Mouse (Mus musculus) liver, embryonic 12.5 days (tissue): ENCODE results near the gene Zdhhc24. TPM values are rescaled to one million over a fixed set of nuclear protein-coding genes. Genes with fewer than 3 reads are reported as not detected.

Experiments
- ATAC-seq: fragments of 200-750 bp; cut with Nextera tagmentation; 2 replicates; pipeline ENCODE4 v1.8.0; 2017; ENCODE audit warnings: moderate number of reproducible peaks, mild to moderate bottlenecking, moderate library complexity
- H3K27ac ChIP-seq: fragments of 300-500 bp; sonication (generic); 2 replicates; pipeline ENCODE4 v1.5.1; 2016; ENCODE audit warnings: mild to moderate bottlenecking
- H3K27me3 ChIP-seq: fragments of 300-500 bp; sonication (generic); replicated peaks from 2 replicates; pipeline ENCODE4 v1.6.1; 2016; ENCODE audit warnings: mild to moderate bottlenecking, moderate library complexity
- H3K36me3 ChIP-seq: fragments of 300-500 bp; sonication (generic); 2 replicates; pipeline ENCODE4 v1.6.1; 2016; ENCODE audit warnings: mild to moderate bottlenecking, moderate library complexity
- H3K4me1 ChIP-seq: fragments of 300-500 bp; sonication (generic); 2 replicates; pipeline ENCODE4 v1.6.1; 2016
- H3K4me2 ChIP-seq: fragments of 300-500 bp; sonication (generic); 2 replicates; pipeline ENCODE4 v1.6.1; 2016; ENCODE audit warnings: mild to moderate bottlenecking, moderate library complexity
- H3K4me3 ChIP-seq: fragments of 300-500 bp; sonication (generic); 2 replicates; pipeline ENCODE4 v1.5.1; 2016; ENCODE audit warnings: mild to moderate bottlenecking, moderate library complexity
- H3K9ac ChIP-seq: fragments of 300-500 bp; sonication (generic); 2 replicates; pipeline ENCODE4 v1.6.1; 2016; ENCODE audit warnings: mild to moderate bottlenecking, moderate library complexity
- H3K9me3 ChIP-seq: fragments of 300-500 bp; sonication (generic); replicated peaks from 2 replicates; pipeline ENCODE4 v1.6.1; 2016; ENCODE audit warnings: mild to moderate bottlenecking, moderate library complexity
- WGBS: fragments of 180-500 bp; shearing (Covaris S2); methylation state at CpG from one replicate; pipeline ENCODE4 v1.1.7; 2016; ENCODE audit not compliant: insufficient replicate concordance; 5-methylcytosine and 5-hydroxymethylcytosine counted together
- polyA plus RNA-seq: library from polyadenylated mRNA; unstranded; fragments of >200 nt; fragmentation: Nextera tagmentation; extraction: Ambion mirVana; gene quantifications from 2 replicates; pipeline ENCODE4 v1.2.1, GENCODE M21; 2016

Gene Zdhhc24
- polyA plus RNA-seq, 1 experiment from 2014 or later: 15.9 TPM

DNA sequence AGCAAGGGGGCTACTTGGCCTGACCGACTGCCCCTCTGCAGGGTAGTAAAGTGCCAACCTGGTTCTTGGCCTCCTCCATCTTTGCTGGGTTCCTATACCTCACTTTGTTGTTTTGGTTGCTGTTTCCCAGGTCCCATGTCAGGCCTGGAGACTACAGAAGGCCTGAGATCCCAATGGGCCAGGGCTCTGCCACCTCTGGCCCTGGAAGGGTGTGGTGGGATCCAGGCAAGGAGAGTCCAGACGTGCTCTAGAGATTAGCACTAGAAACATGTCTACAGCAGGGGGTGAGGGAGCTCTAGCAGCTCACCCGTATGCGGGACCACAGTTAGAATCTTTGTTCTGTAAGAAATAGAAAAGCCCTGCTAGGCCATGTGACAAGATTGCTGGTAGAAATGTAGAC lies 5.5 kb downstream of the Zdhhc24 start:
- H3K27ac ChIP-seq: peak overlapping the region; percentile 73
- H3K4me3 ChIP-seq: no peak overlapping the region
- H3K4me1 ChIP-seq: peaks cover 54% of the 10 kb centered on the region
- H3K9ac ChIP-seq: peak overlapping the region; percentile 47
- peak; percentile 91 for ATAC-seq
- peak overlapping the region; percentile 30 for H3K4me2 ChIP-seq
- WGBS: 47% methylated on average over 4 of the region's 4 CpGs
- H3K36me3 ChIP-seq: peaks cover 51% of the 10 kb centered on the region
- H3K9me3 ChIP-seq: no peaks in the 10 kb centered on the region
- H3K27me3 ChIP-seq: no peaks in the 10 kb centered on the region

DNA sequence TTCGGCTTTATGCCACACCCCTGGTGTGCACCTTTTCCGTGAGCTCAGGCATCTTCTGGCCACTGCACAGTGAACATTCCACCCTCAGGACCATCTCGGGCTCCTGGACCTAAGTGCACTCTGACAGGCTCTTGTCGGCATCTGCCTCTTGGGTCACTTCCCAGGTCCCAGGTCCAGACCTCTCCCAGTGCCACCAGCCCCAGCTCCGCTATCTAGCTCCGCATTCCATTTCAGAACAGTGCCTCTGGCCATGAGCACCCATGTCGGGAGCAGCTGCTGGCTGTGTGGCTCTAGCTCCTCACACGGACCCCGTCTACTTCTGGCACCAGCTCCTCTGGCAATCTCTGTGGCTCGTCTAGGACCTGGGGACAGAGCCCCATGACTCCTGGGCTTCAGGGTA lies 11.3 kb downstream of the Zdhhc24 start:
- no peak overlapping the region for H3K9ac ChIP-seq
- peaks cover 13% of the 10 kb centered on the region for H3K27me3 ChIP-seq
- H3K36me3 ChIP-seq: 0 out of 2 replicates have a peak, but pooled peaks cover 5% of the 10 kb centered on the region
- peaks cover 36% of the 10 kb centered on the region for H3K4me1 ChIP-seq
- H3K9me3 ChIP-seq: no peaks in the 10 kb centered on the region
- ATAC-seq: no peak
- H3K4me3 ChIP-seq: no peak overlapping the region
- H3K27ac ChIP-seq: 0 out of 2 replicates have a peak overlapping the region, but pooled peaks have one; percentile 21
- no peak overlapping the region for H3K4me2 ChIP-seq
- WGBS: 77% methylated on average over 10 of the region's 10 CpGs

DNA sequence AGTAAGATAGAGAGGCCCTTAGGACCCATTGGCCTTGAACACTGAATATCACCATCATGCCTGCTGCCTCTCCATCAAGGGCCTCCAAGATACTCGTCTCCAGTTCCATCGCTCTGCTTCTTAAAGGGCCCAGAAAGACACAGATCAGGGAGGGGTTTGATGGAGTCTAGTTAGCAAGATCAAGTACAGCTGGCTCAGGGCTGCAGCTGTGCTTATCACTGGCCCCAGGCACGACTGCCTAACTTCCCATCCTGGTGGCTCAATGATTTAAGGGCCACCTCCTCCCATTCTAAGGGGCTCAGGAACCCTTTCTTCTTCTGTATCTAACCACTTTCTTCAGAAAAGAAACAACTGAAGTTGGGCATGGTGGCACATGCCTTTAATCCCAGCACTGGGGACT lies 13.3 kb downstream of the Zdhhc24 start:
- ATAC-seq: peak; percentile 95
- H3K36me3 ChIP-seq: no peaks in the 10 kb centered on the region
- H3K4me3 ChIP-seq: no peak overlapping the region
- H3K4me2 ChIP-seq: peak overlapping the region; percentile 50
- 11% methylated on average over 3 of the region's 3 CpGs for WGBS
- H3K27ac ChIP-seq: peak overlapping the region; percentile 83
- H3K4me1 ChIP-seq: peaks cover 33% of the 10 kb centered on the region
- no peaks in the 10 kb centered on the region for H3K9me3 ChIP-seq
- peaks cover 13% of the 10 kb centered on the region for H3K27me3 ChIP-seq
- peak overlapping the region; percentile 43 for H3K9ac ChIP-seq

DNA sequence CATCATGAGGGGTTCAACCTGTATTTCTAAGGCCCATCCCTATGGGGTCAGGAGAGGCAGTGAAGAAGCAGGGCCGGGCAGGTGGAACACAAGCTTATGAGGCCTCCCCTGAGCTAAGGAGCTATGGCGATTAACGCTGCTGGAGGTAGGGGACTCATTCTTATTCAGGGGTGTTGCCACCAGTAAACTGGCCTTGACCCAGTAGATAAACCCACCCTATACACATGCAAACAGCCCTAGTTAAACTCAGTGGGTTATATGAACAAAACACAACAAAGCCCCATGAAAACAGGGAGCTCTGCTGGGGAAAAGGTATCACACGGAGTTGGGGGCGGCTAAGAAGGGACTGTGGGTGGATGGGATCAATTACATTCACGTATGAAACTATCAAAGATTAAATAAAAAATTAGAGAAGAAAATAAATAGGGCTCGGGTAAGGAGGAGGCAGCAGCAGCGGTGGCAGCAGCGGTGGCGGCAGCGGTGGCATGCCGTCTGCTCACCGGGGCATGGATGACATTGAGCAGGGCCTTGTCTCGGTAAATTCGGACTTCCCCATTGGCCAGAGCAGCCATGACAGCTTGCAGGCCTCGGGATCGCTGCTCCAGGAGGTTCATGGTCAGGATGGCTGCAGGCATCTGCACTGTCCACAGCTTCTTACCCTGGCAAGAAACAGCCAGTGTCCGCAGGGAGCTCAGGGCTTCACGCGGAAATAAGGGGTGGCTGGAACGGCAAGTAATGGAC lies 18.5 kb downstream of the Zdhhc24 start:
- Histone ChIP-seq H3K4me2 (no peak overlapping the region), H3K27ac (no peak overlapping the region), H3K9ac (no peak overlapping the region), H3K4me3 (no peak overlapping the region), H3K9me3 (no peaks in the 10 kb centered on the region), H3K27me3 (peaks cover 8% of the 10 kb centered on the region; the same call in 1 of the 2 replicates), H3K36me3 (no peaks in the 10 kb centered on the region), H3K4me1 (peaks cover 14% of the 10 kb centered on the region)
- 61% methylated on average over 21 of the region's 21 CpGs for WGBS
- ATAC-seq: no peak

DNA sequence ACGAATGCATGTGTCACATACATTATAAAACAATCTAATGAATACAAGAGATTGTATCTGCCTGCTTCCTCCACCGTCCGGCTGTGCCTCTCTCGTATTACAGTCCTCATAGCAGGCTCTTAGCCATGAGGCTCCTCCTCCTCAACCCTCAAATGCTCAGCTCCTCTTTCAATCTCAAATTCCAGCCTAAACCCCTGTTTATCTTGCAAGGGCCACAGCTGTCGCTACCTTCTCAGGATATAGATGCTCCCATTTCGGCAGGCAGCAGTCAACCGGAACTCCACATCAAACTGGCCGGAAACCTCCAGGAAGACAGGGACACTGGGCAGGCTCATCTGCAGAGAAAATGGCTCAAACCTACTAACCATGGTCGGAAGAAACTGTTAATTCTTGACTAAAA lies 20.5 kb downstream of the Zdhhc24 start:
- Histone ChIP-seq H3K4me2 (no peak overlapping the region), H3K27ac (no peak overlapping the region), H3K4me3 (no peak overlapping the region), H3K9ac (no peak overlapping the region), H3K9me3 (no peaks in the 10 kb centered on the region), H3K27me3 (peaks cover 8% of the 10 kb centered on the region; the same call in 1 of the 2 replicates), H3K4me1 (no peaks in the 10 kb centered on the region), H3K36me3 (no peaks in the 10 kb centered on the region)
- no peak for ATAC-seq
- WGBS: 64% methylated on average over 9 of the region's 9 CpGs

DNA sequence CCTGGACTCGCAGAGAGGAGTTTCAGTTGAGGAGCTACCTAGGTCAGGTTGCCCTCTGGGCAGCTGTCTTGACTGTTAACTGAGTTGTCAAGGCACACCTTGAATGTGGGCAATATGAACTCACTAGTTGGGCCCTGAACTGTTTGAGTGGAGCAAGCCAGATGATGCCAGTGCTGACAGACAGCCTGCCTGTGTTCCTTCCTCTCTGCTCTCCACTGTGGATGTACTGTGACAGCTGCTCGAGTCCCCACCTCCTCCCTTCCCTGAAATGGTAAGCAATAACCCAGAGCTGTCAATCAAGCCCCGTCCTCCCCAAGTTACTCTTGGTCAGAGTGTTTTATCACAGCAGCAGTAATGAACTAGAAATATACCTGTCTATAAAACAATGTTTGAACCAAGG lies 21.4 kb downstream of the Zdhhc24 start:
- WGBS: 50% methylated on average over 3 of the region's 3 CpGs
- H3K9me3 ChIP-seq: no peaks in the 10 kb centered on the region
- no peak overlapping the region for H3K4me2 ChIP-seq
- H3K27me3 ChIP-seq: peaks cover 5% of the 10 kb centered on the region; the same call in 1 of the 2 replicates
- no peak overlapping the region for H3K9ac ChIP-seq
- H3K4me1 ChIP-seq: no peaks in the 10 kb centered on the region
- no peak overlapping the region for H3K4me3 ChIP-seq
- no peaks in the 10 kb centered on the region for H3K36me3 ChIP-seq
- ATAC-seq: no peak
- H3K27ac ChIP-seq: no peak overlapping the region

DNA sequence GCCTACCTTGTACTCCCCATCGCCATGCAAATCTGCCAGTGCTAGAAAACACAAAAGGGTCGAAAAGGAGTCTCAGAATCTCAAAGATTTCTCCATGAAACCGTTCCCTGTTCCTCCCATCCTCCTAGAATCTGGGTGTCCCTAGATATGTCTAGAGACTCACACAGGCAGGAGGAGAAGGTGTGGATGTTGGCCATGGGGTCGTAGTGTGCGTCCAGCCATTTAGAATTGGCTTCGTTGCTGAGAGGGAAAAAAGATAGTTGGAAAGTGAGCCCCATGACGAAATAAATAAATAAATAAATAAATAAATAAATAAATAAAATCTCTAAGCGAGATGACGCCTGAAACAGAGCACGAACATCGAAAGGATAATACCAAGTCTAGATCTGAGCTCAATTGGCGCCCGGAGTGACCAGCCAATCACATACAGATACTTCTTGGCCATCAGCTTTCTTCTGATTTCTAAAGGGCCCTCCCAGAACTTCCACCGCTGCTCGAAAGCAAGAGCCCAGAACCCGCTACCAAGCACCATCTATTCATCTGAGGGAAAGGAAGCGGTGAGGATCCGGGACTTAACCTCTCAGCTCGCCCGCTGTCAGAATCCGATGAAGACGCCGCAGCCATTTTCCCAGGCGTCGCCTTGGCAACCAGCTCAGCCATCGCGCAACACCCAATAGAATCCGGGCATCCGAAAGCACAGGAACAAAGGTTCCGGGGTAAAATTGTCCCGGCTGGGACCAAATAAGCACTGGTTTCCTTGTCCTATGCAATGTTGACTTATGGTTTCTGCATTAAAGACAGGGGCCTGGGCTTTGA lies 27.7 kb downstream of the Zdhhc24 start, which contains the start of gene Bbs1:
Gene Bbs1 (minus strand): TSS at position 650 of the 816 bp plus-strand sequence.
- peaks cover 10% of the 10 kb centered on the region for H3K4me1 ChIP-seq
- peak within 1 kb of the TSS; percentile 65 for H3K4me3 ChIP-seq
- WGBS: 8% methylated on average over 31 of the region's 31 CpGs
- H3K36me3 ChIP-seq: peaks cover 43% of the 10 kb centered on the region
- ATAC-seq: peak; percentile 31; the same call in 1 of the 2 replicates
- no peak within 1 kb of the TSS for H3K27ac ChIP-seq
- peak within 1 kb of the TSS; percentile 44; the same call in 1 of the 2 replicates for H3K9ac ChIP-seq
- H3K4me2 ChIP-seq: peak within 1 kb of the TSS; percentile 68
- H3K27me3 ChIP-seq: no peaks in the 10 kb centered on the region
- H3K9me3 ChIP-seq: no peaks in the 10 kb centered on the region

DNA sequence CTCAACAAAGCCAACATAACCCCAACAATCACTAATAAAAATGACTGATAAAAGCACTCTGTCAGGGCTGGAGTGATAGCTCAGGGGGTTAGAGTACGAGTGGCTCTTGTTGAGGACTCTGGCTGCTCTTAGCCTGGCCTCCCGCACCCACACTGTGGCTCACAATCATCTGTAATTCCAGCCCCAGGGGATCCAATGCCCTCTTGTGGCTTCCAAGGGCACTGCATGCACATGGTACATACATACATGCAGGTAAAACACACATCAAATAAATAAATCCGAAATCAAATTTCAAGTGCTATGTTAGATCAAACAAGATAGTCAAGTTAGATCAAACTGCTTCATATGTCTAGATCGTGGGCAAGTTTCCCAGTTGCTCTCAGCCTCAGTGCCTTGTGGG lies 29.6 kb downstream of the Zdhhc24 start:
- 66% methylated on average over 4 of the region's 4 CpGs for WGBS
- H3K4me3 ChIP-seq: no peak overlapping the region
- peak; percentile 48; the same call in 1 of the 2 replicates for ATAC-seq
- peaks cover 13% of the 10 kb centered on the region for H3K4me1 ChIP-seq
- no peak overlapping the region for H3K4me2 ChIP-seq
- peaks cover 61% of the 10 kb centered on the region for H3K36me3 ChIP-seq
- H3K27me3 ChIP-seq: no peaks in the 10 kb centered on the region
- no peak overlapping the region for H3K27ac ChIP-seq
- no peak overlapping the region for H3K9ac ChIP-seq
- H3K9me3 ChIP-seq: no peaks in the 10 kb centered on the region

DNA sequence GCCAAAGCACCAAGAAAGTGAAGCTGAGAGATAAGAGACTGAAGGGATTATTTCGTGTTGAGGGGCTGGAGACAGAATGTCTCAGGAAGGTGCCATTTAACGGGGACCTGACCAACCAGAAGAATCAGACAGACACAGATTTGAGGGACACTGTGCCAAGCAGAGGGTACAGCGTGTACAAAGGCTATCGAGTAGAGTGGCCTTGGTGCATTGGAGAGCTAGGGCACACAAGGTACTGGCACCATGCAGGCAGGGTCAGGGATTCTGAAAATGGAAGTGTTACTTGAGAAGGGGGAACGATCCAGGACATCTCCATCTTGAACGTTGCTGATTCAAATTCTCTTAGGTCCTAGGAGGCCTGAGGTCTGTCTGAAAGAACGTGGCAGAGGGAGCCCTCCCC lies 30.9 kb downstream of the Zdhhc24 start:
- H3K9ac ChIP-seq: no peak overlapping the region
- H3K27ac ChIP-seq: no peak overlapping the region
- H3K9me3 ChIP-seq: no peaks in the 10 kb centered on the region
- peaks cover 73% of the 10 kb centered on the region for H3K36me3 ChIP-seq
- no peak overlapping the region for H3K4me2 ChIP-seq
- no peaks in the 10 kb centered on the region for H3K27me3 ChIP-seq
- 75% methylated on average over 7 of the region's 7 CpGs for WGBS
- H3K4me1 ChIP-seq: peaks cover 17% of the 10 kb centered on the region
- H3K4me3 ChIP-seq: no peak overlapping the region
- ATAC-seq: no peak

DNA sequence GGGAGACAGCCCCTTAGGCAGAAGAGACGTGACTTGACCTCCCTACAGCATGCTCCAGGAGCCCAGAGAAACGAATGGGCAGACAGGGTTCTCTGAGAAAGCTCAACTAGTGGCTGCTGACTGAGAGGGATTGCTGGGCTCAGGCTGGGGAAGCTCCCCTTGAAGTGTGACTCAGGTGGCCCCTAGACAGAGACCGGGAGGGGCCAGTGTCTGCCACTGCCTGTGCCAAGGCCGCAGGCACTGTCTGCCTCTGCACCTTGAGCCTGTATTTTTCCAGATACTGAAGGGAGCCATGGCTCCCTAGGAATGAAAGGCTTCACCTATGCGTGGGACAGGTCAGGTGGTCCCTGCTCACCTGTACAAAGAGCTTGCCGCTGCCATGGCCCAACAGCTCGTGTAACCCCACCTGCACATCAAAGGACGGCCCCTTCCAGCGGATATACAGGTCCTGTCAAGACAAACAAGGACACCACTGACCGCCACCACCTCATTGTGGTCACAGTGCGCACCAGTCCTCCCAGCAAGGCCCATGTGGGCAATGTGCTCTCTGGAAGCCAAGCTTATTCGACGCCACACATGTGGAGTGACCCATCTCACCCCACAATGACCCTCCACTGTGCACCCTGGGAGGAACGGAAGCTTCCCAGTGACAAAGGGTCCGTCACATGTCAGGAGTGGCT lies 37.6 kb downstream of the Zdhhc24 start:
- Histone ChIP-seq H3K36me3 (peaks cover 99% of the 10 kb centered on the region), H3K4me3 (no peak overlapping the region), H3K4me2 (no peak overlapping the region), H3K9me3 (no peaks in the 10 kb centered on the region), H3K4me1 (peaks cover 6% of the 10 kb centered on the region; the same call in 1 of the 2 replicates), H3K27ac (no peak overlapping the region), H3K9ac (no peak overlapping the region), H3K27me3 (no peaks in the 10 kb centered on the region)
- WGBS: 86% methylated on average over 15 of the region's 15 CpGs
- ATAC-seq: no peak

DNA sequence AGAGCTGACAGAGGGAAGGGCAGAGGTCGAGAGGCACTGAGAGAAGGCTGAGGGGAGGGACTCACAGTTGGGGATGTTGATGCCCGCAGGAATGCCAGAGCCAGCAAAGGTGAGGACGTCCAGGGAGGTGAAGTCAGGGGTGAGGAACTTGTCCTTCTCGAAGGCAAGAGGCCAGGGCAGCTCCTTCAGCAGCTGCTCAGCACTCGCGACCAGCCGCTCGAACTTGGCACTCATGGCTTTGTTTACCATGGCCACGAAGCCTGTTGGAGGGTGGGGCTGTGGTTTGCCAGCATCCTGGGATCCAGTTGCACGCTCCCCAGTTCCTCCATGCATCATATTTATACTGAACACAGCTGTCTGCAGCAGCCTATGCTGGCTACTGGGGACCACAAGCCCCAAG lies 38.4 kb downstream of the Zdhhc24 start:
- H3K36me3 ChIP-seq: peaks cover 99% of the 10 kb centered on the region
- H3K4me3 ChIP-seq: no peak overlapping the region
- peaks cover 6% of the 10 kb centered on the region; the same call in 1 of the 2 replicates for H3K4me1 ChIP-seq
- no peaks in the 10 kb centered on the region for H3K9me3 ChIP-seq
- H3K4me2 ChIP-seq: no peak overlapping the region
- H3K27ac ChIP-seq: no peak overlapping the region
- no peak for ATAC-seq
- 80% methylated on average over 10 of the region's 10 CpGs for WGBS
- no peaks in the 10 kb centered on the region for H3K27me3 ChIP-seq
- no peak overlapping the region for H3K9ac ChIP-seq
